Mouse (Mus musculus) mammary gland, adult 2 months (tissue): ENCODE results near the gene Tmod3. TPM values are rescaled to one million over a fixed set of nuclear protein-coding genes. Genes with fewer than 3 reads are reported as not detected.

Experiments
- polyA plus RNA-seq: library from polyadenylated mRNA; depleted of rRNA; stranded (reverse); fragments of >200 nt; gene quantifications from 2 replicates; pipeline ENCODE4 v1.2.3, GENCODE M21; 2012; ENCODE audit warnings: low replicate concordance; rRNA removed

Gene Tmod3
- polyA plus RNA-seq: 19.8 and 32.6 TPM in 2 replicates

GRCm38 (mm10) chr9:75559512-75560012 is at the start of gene Tmod3:
Gene Tmod3, minus strand, starts transcription at chr9:75559657.

Other genes with a start within 250 kb of the Tmod3 start
- 0.29 and 0.70 TPM in 2 replicates for gene Bcl2l10, start 211.9 kb downstream of the Tmod3 start, polyA plus RNA-seq
- gene Mapk6, start 149.7 kb downstream of the Tmod3 start, polyA plus RNA-seq: 37.4 and 41.4 TPM in 2 replicates
- gene Leo1, start 118.1 kb downstream of the Tmod3 start, polyA plus RNA-seq: 1.8 and 2.1 TPM in 2 replicates
- gene Tmod2, start 51.7 kb upstream of the Tmod3 start, polyA plus RNA-seq: 1.8 and 4.1 TPM in 2 replicates
- gene Lysmd2, start 66.1 kb upstream of the Tmod3 start, polyA plus RNA-seq: 24.9 and 51.2 TPM in 2 replicates
- 58.5 and 132 TPM in 2 replicates for gene Scg3, start 124.4 kb upstream of the Tmod3 start, polyA plus RNA-seq
- 0.06 and 0.68 TPM in 2 replicates for gene Bmp5, start 215.7 kb upstream of the Tmod3 start, polyA plus RNA-seq